Mouse (Mus musculus): ENCODE results near the gene Mfsd4a. TPM values are rescaled to one million over a fixed set of nuclear protein-coding genes. Genes with fewer than 3 reads are reported as not detected.

Mfsd4a gene
- 25.1 and 27.3 TPM in 2 replicates for polyA plus RNA-seq (2015; fragmentation: Nextera tagmentation; extraction: Ambion mirVana)

GRCm38 (mm10) chr1:132067261-132068255, at the start of gene Mfsd4a:
Mfsd4a (minus strand) TSS chr1:132068062.
- no peaks in the 10 kb centered on the region for H3K36me3 ChIP-seq (ENCODE audit: insufficient read depth, low read length)
- peak; percentile 84 for ATAC-seq (replicated peaks; ENCODE audit: low FRiP score, low read depth)
- TF ChIP-seq CTCF (IDR thresholded peaks at IDR 0.05; ENCODE audit: low read depth), result peak; percentile 38; the same call in 1 of the 2 replicates
- H3K9me3 ChIP-seq (replicated peaks; ENCODE audit: low read length), result no peaks in the 10 kb centered on the region
- no peak within 1 kb of the TSS for H3K27ac ChIP-seq
- WGBS, result 2% methylated on average over 68 of the region's 80 CpGs
- peak; percentile 65 for DNase-seq (ENCODE audit: low spot score)
- H3K4me2 ChIP-seq (ENCODE audit: low read length), result peak within 1 kb of the TSS; percentile 93
- no peaks in the 10 kb centered on the region for H3K4me1 ChIP-seq (replicated peaks; ENCODE audit: insufficient read depth, low read length)
- H3K27me3 ChIP-seq (ENCODE audit: insufficient read depth, low read length), result peaks cover 5% of the 10 kb centered on the region
- peak within 1 kb of the TSS; percentile 41 for H3K4me3 ChIP-seq (replicated peaks; ENCODE audit: low read depth, low read length)
- peak within 1 kb of the TSS; percentile 47 for H3K9ac ChIP-seq (ENCODE audit: low read depth, low read length)

GRCm38 (mm10) chr1:132116606-132117005, 48.7 kb upstream of the Mfsd4a start:
- Histone ChIP-seq H3K4me1 (replicated peaks; ENCODE audit: insufficient read depth, low read length) (no peaks in the 10 kb centered on the region), H3K4me2 (ENCODE audit: low read length) (no peak overlapping the region), H3K36me3 (ENCODE audit: insufficient read depth, low read length) (0 out of 2 replicates have a peak, but pooled peaks cover 6% of the 10 kb centered on the region), H3K9me3 (replicated peaks; ENCODE audit: low read length) (no peaks in the 10 kb centered on the region), H3K27me3 (ENCODE audit: insufficient read depth, low read length) (no peaks in the 10 kb centered on the region), H3K4me3 (replicated peaks; ENCODE audit: low read depth, low read length) (no peak overlapping the region), H3K27ac (no peak overlapping the region), H3K9ac (ENCODE audit: low read depth, low read length) (no peak overlapping the region)
- DNase-seq (ENCODE audit: low spot score) (peak; percentile 78), ATAC-seq (replicated peaks; ENCODE audit: low FRiP score, low read depth) (no peak)
- peak; percentile 79 for TF ChIP-seq CTCF (IDR thresholded peaks at IDR 0.05; ENCODE audit: low read depth)
- 33% methylated on average over 18 of the region's 18 CpGs for WGBS

GRCm38 (mm10) chr1:132113098-132113497, 45.2 kb upstream of the Mfsd4a start:
- no peak overlapping the region for H3K4me3 ChIP-seq (replicated peaks; ENCODE audit: low read depth, low read length)
- H3K9ac ChIP-seq (ENCODE audit: low read depth, low read length), result no peak overlapping the region
- H3K4me1 ChIP-seq (replicated peaks; ENCODE audit: insufficient read depth, low read length), result no peaks in the 10 kb centered on the region
- 45% methylated on average over 3 of the region's 3 CpGs for WGBS
- DNase-seq (ENCODE audit: low spot score) (no peak), ATAC-seq (replicated peaks; ENCODE audit: low FRiP score, low read depth) (0 out of 2 replicates have a peak, but pooled peaks have one; percentile 16)
- H3K27ac ChIP-seq, result no peak overlapping the region
- no peak for TF ChIP-seq CTCF (IDR thresholded peaks at IDR 0.05; ENCODE audit: low read depth)
- no peaks in the 10 kb centered on the region for H3K27me3 ChIP-seq (ENCODE audit: insufficient read depth, low read length)
- no peaks in the 10 kb centered on the region for H3K9me3 ChIP-seq (replicated peaks; ENCODE audit: low read length)
- H3K36me3 ChIP-seq (ENCODE audit: insufficient read depth, low read length), result 0 out of 2 replicates have a peak, but pooled peaks cover 3% of the 10 kb centered on the region
- H3K4me2 ChIP-seq (ENCODE audit: low read length), result no peak overlapping the region

GRCm38 (mm10) chr1:132112426-132112825, 44.6 kb upstream of the Mfsd4a start:
- Histone ChIP-seq H3K36me3 (ENCODE audit: insufficient read depth, low read length) (0 out of 2 replicates have a peak, but pooled peaks cover 3% of the 10 kb centered on the region), H3K27ac (no peak overlapping the region), H3K9me3 (replicated peaks; ENCODE audit: low read length) (no peaks in the 10 kb centered on the region), H3K9ac (ENCODE audit: low read depth, low read length) (no peak overlapping the region), H3K4me2 (ENCODE audit: low read length) (no peak overlapping the region), H3K4me3 (replicated peaks; ENCODE audit: low read depth, low read length) (no peak overlapping the region), H3K4me1 (replicated peaks; ENCODE audit: insufficient read depth, low read length) (no peaks in the 10 kb centered on the region), H3K27me3 (ENCODE audit: insufficient read depth, low read length) (no peaks in the 10 kb centered on the region)
- no peak for ATAC-seq (replicated peaks; ENCODE audit: low FRiP score, low read depth)
- 74% methylated on average over 8 of the region's 8 CpGs for WGBS
- DNase-seq (ENCODE audit: low spot score), result no peak
- TF ChIP-seq CTCF (IDR thresholded peaks at IDR 0.05; ENCODE audit: low read depth), result no peak

- Histone ChIP-seq H3K27ac (no peak overlapping the region), H3K4me2 (ENCODE audit: low read length) (no peak overlapping the region), H3K9ac (ENCODE audit: low read depth, low read length) (no peak overlapping the region), H3K4me1 (replicated peaks; ENCODE audit: insufficient read depth, low read length) (no peaks in the 10 kb centered on the region), H3K9me3 (replicated peaks; ENCODE audit: low read length) (no peaks in the 10 kb centered on the region), H3K36me3 (ENCODE audit: insufficient read depth, low read length) (0 out of 2 replicates have a peak, but pooled peaks cover 3% of the 10 kb centered on the region), H3K4me3 (replicated peaks; ENCODE audit: low read depth, low read length) (no peak overlapping the region), H3K27me3 (ENCODE audit: insufficient read depth, low read length) (no peaks in the 10 kb centered on the region)
- 25% methylated on average over 1 of the region's 1 CpGs for WGBS
- TF ChIP-seq CTCF (IDR thresholded peaks at IDR 0.05; ENCODE audit: low read depth), result no peak
- ATAC-seq (replicated peaks; ENCODE audit: low FRiP score, low read depth) (no peak), DNase-seq (ENCODE audit: low spot score) (no peak)
These were observed 43.5 kb upstream of the Mfsd4a start for GRCm38 (mm10) chr1:132111411-132111810.

- no peaks in the 10 kb centered on the region for H3K9me3 ChIP-seq (replicated peaks; ENCODE audit: low read length)
- H3K27me3 ChIP-seq (ENCODE audit: insufficient read depth, low read length), result no peaks in the 10 kb centered on the region
- no peak overlapping the region for H3K27ac ChIP-seq
- H3K4me2 ChIP-seq (ENCODE audit: low read length), result no peak overlapping the region
- no peak for DNase-seq (ENCODE audit: low spot score)
- H3K36me3 ChIP-seq (ENCODE audit: insufficient read depth, low read length), result no peaks in the 10 kb centered on the region
- H3K4me1 ChIP-seq (replicated peaks; ENCODE audit: insufficient read depth, low read length), result no peaks in the 10 kb centered on the region
- no peak overlapping the region for H3K9ac ChIP-seq (ENCODE audit: low read depth, low read length)
- ATAC-seq (replicated peaks; ENCODE audit: low FRiP score, low read depth), result no peak
- no peak for TF ChIP-seq CTCF (IDR thresholded peaks at IDR 0.05; ENCODE audit: low read depth)
- 51% methylated on average over 2 of the region's 2 CpGs for WGBS
- H3K4me3 ChIP-seq (replicated peaks; ENCODE audit: low read depth, low read length), result no peak overlapping the region
These were observed 41.5 kb upstream of the Mfsd4a start for GRCm38 (mm10) chr1:132109368-132109767.
